Mouse (Mus musculus) olfactory bulb, adult 2 months (tissue): ENCODE measurements around the gene Bricd5. TPM values are rescaled to one million over a fixed set of nuclear protein-coding genes. Genes with fewer than 3 reads are reported as not detected.

Experiments used
- H3K27ac ChIP-seq: fragments of 200-500 bp; 2 replicates; pipeline ENCODE4 v1.5.1; 2012; ENCODE audit warnings: low read depth, low read length; ENCODE audit not compliant: insufficient read depth
- H3K4me1 ChIP-seq: fragments of 200-500 bp; 2 replicates; pipeline ENCODE4 v1.6.1; 2012; ENCODE audit warnings: low read length; ENCODE audit not compliant: control insufficient read depth, insufficient read depth
- H3K4me3 ChIP-seq: fragments of 200-500 bp; 2 replicates; pipeline ENCODE4 v1.5.1; 2012; ENCODE audit warnings: mild to moderate bottlenecking, low read depth, low read length, moderate library complexity; ENCODE audit not compliant: insufficient read depth
- CTCF ChIP-seq: fragments of 200-500 bp; IDR thresholded peaks from 2 replicates; pipeline ENCODE4 v1.5.1; 2012; ENCODE audit warnings: low read depth, mild to moderate bottlenecking, low read length, moderate library complexity; ENCODE audit not compliant: insufficient read depth
- POLR2A ChIP-seq: fragments of 200-500 bp; IDR thresholded peaks from 2 replicates; pipeline ENCODE4 v1.6.1; 2012; ENCODE audit warnings: mild to moderate bottlenecking, low read depth, low read length, moderate library complexity; ENCODE audit not compliant: insufficient read depth
- WGBS: fragments of 180-500 bp; shearing (Covaris S2); methylation state at CpG from one replicate; pipeline ENCODE4 v1.1.7; 2018; 5-methylcytosine and 5-hydroxymethylcytosine counted together
- polyA plus RNA-seq: library from polyadenylated mRNA; stranded (reverse); fragments of >200 nt; gene quantifications from 2 replicates; pipeline ENCODE4 v1.2.4, GENCODE M21; 2012; ENCODE audit warnings: low replicate concordance; ENCODE audit not compliant: missing spikeins, insufficient read depth, insufficient read length

Gene Bricd5
- polyA plus RNA-seq, 1 experiment = not detected

DNA sequence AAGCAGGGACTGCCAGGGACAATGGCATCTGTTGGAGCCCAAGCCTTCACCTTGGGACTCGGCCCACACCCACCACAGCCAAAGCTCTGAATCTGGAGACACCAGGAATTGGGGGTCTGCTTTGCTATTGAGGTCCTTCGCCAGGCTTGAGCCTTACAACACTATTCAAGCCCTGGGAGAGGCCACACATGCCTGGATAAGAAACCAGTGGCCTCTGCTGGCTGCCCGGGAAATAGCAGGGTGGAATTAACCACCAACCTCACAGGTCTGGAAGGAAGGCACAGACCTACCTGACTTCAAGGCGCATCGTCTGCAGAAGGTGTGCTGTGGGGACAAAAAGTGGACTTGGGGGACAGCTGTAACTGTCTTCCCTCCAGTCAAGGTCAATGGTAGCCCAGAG is 39.9 kb downstream of the Bricd5 start:
- peaks cover 10% of the 10 kb centered on the region for H3K4me1 ChIP-seq
- no peak overlapping the region for H3K27ac ChIP-seq
- 34% methylated on average over 5 of the region's 5 CpGs for WGBS
- TF ChIP-seq CTCF (peak; percentile 30; the same call in 1 of the 2 replicates), POLR2A (no peak)
- no peak overlapping the region for H3K4me3 ChIP-seq

DNA sequence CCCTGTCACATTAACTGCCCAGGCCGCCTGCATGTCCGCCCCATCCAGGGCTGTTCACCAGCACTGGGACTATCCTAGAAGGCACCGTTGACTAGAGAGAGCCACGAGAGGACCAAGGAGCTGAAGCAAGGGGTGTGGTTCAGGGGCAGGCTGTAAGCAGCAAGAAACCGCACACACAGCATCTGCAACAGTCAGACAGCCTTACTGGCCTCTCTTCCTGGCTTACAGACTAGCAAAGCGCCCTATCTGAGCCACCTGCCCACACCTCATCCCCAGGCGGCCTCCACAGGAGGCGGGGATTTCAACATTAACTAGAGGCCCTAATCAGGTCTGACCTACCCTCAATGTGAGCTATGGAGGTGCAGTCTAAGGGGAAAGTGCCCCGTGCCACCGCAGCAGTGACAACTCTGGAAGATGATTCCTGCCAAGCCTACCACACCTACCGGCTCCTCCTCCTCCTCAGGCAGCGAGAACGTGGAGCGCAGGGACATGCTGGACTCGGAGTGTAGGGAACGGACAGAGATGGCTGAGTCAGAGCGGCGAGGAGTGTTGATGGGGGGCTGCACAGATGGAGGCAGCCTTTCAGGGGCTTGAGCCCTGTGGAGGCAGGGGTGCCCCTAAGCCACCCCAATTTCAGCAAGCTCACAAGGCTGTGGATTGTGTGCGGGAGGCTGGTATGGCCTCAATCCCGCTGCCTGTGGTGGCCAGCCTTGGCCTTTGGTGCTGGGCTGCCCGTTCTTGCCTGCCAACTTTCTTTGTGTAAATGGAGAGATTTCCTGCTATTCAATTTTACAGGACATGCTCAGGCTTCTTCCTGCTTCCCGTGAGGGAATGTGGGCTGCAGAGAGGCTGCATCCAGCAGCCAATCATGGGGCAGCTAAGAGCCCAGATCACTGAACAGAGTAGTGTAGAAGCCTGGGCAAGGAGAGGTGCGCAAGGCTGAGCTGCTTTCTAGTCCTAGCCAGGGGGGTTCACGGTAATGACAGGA is 40.9 kb downstream of the Bricd5 start:
- H3K4me3 ChIP-seq = no peak overlapping the region
- H3K27ac ChIP-seq = no peak overlapping the region; the same call in 1 of the 2 replicates
- 72% methylated on average over 24 of the region's 24 CpGs for WGBS
- peaks cover 10% of the 10 kb centered on the region for H3K4me1 ChIP-seq
- no peak for TF ChIP-seq CTCF
- 0 out of 2 replicates have a peak, but pooled peaks have one; percentile 23 for TF ChIP-seq POLR2A

DNA sequence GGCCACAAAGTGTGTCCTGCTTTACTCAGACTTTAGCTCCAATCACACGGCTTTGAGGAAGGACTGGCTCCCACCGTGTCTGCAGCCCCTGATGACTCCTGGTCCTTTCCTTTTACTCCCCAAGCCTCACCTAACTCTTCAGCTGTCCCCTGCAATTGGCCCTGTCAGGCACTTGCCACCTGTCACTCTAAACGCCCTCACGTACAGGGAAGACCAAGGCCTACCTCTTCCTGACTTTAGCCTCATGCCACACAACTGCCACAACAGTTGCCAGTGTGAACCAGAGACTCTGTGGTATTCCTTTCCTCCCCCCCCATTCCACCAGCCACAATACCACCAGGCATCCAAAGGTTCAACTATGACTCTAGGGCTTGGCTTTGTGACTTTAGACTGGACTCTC is 46.8 kb downstream of the Bricd5 start:
- no peaks in the 10 kb centered on the region for H3K4me1 ChIP-seq
- no peak overlapping the region for H3K27ac ChIP-seq
- 81% methylated on average over 4 of the region's 4 CpGs for WGBS
- TF ChIP-seq POLR2A = no peak
- no peak for TF ChIP-seq CTCF
- no peak overlapping the region for H3K4me3 ChIP-seq

DNA sequence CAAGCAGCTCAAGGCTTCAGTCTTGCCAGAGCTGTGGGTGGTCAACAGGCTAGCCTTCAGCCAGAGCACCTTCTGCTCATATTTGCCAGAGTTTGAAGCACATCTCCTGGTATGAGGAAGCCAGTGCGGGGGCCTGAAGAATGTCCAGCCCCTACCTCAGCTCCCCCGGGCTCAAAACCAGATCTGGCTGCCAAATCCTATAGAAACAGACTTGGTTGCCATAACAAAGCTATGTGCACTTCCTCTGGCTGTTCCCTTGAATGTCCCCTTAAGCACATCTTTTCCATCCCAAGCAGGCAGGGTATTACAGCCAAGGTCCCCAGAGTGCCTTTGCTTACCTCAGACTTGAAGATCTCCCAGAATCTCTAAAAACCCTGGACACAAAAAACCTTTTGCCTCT is 51.0 kb downstream of the Bricd5 start:
- 80% methylated on average over 2 of the region's 2 CpGs for WGBS
- H3K27ac ChIP-seq = no peak overlapping the region
- H3K4me1 ChIP-seq = peaks cover 7% of the 10 kb centered on the region
- TF ChIP-seq POLR2A = no peak
- no peak overlapping the region for H3K4me3 ChIP-seq

Other genes starting within 250 kb of the Bricd5 start
- gene Ccnf, start 222.4 kb upstream of the Bricd5 start, polyA plus RNA-seq = not detected in 2 replicates
- not detected in 2 replicates for gene Abca17, start 122.8 kb upstream of the Bricd5 start, polyA plus RNA-seq
- 91.3 TPM in 1 of 2 replicates, not detected in the other for gene Abca3, start 121.9 kb upstream of the Bricd5 start, polyA plus RNA-seq
- not detected in 2 replicates for gene Rnps1, start 59.3 kb upstream of the Bricd5 start, polyA plus RNA-seq
- gene Eci1, start 47.2 kb upstream of the Bricd5 start, polyA plus RNA-seq = not detected in 2 replicates
- not detected in 2 replicates for gene Dnase1l2, start 30.8 kb upstream of the Bricd5 start, polyA plus RNA-seq
- gene E4f1, start 3.6 kb upstream of the Bricd5 start, polyA plus RNA-seq = not detected in 2 replicates
- not detected in 2 replicates for gene Pgp, start 3.5 kb upstream of the Bricd5 start, polyA plus RNA-seq
- not detected in 2 replicates for gene Mlst8, start 5.2 kb downstream of the Bricd5 start, polyA plus RNA-seq
- gene Caskin1, start 14.7 kb downstream of the Bricd5 start, polyA plus RNA-seq = not detected in 2 replicates
- not detected in 2 replicates for gene Traf7, start 54.1 kb downstream of the Bricd5 start, polyA plus RNA-seq
- not detected in 2 replicates for gene Rab26, start 60.3 kb downstream of the Bricd5 start, polyA plus RNA-seq
- gene Pkd1, start 76.0 kb downstream of the Bricd5 start, polyA plus RNA-seq = not detected in 2 replicates
- gene Tsc2, start 158.7 kb downstream of the Bricd5 start, polyA plus RNA-seq = 286 TPM in 1 of 2 replicates, not detected in the other
- not detected in 2 replicates for gene Nthl1, start 158.8 kb downstream of the Bricd5 start, polyA plus RNA-seq
- gene Slc9a3r2, start 176.4 kb downstream of the Bricd5 start, polyA plus RNA-seq = not detected in 2 replicates
- not detected in 2 replicates for gene Npw, start 184.6 kb downstream of the Bricd5 start, polyA plus RNA-seq
- gene Zfp598, start 195.8 kb downstream of the Bricd5 start, polyA plus RNA-seq = not detected in 2 replicates
- not detected in 2 replicates for gene Syngr3, start 216.1 kb downstream of the Bricd5 start, polyA plus RNA-seq
- gene Gfer, start 222.3 kb downstream of the Bricd5 start, polyA plus RNA-seq = not detected in 2 replicates
- gene Noxo1, start 222.3 kb downstream of the Bricd5 start, polyA plus RNA-seq = not detected in 2 replicates
- gene Tbl3, start 233.8 kb downstream of the Bricd5 start, polyA plus RNA-seq = not detected in 2 replicates
- not detected in 2 replicates for gene Rnf151, start 244.2 kb downstream of the Bricd5 start, polyA plus RNA-seq
- not detected in 2 replicates for gene Rps2, start 244.2 kb downstream of the Bricd5 start, polyA plus RNA-seq